Mouse (Mus musculus): Measurements from ENCODE around the gene Zfp988. TPM values are rescaled to one million over a fixed set of nuclear protein-coding genes. Genes with fewer than 3 reads are reported as not detected.
"Not testable (repeated sequence)": the region's sequence is repeated elsewhere in the genome, so short reads cannot be mapped to it uniquely, and the experiment has no call there.

Zfp988 gene
- polyA plus RNA-seq, 1 experiment from 2014 or later = 0.32 TPM

- H3K36me3 ChIP-seq (ENCODE audit: control insufficient read depth, insufficient read depth, low read length); H3K4me3 ChIP-seq (ENCODE audit: low read length); H3K27ac ChIP-seq (ENCODE audit: low read depth, low read length); H3K4me1 ChIP-seq (ENCODE audit: control insufficient read depth, insufficient read depth, low read length); ATAC-seq (ENCODE audit: low FRiP score, low TSS enrichment); H3K9ac ChIP-seq (ENCODE audit: low read depth, low read length); H3K4me2 ChIP-seq (replicated peaks; ENCODE audit: low read depth, low read length); H3K27me3 ChIP-seq (ENCODE audit: control insufficient read depth, insufficient read depth, low read length): not testable (repeated sequence)
- WGBS = 93% methylated on average over 18 of the region's 19 CpGs
- H3K9me3 ChIP-seq (ENCODE audit: control insufficient read depth, low read length) = peaks cover 39% of the 10 kb centered on the region
Measured at GRCm38 (mm10) chr4:147348906-147349686, 43.6 kb downstream of the Zfp988 start.

- WGBS = 88% methylated on average over 9 of the region's 9 CpGs
Measured at GRCm38 (mm10) chr4:147349687-147350415, 44.4 kb downstream of the Zfp988 start.

GRCm38 (mm10) chr4:147350541-147350940 lies 45.1 kb downstream of the Zfp988 start:
- peaks cover 37% of the 10 kb centered on the region for H3K9me3 ChIP-seq (ENCODE audit: control insufficient read depth, low read length)
- not testable (repeated sequence) for H3K36me3 ChIP-seq (ENCODE audit: control insufficient read depth, insufficient read depth, low read length); H3K4me3 ChIP-seq (ENCODE audit: low read length); H3K27me3 ChIP-seq (ENCODE audit: control insufficient read depth, insufficient read depth, low read length); ATAC-seq (ENCODE audit: low FRiP score, low TSS enrichment); H3K27ac ChIP-seq (ENCODE audit: low read depth, low read length); H3K9ac ChIP-seq (ENCODE audit: low read depth, low read length); H3K4me2 ChIP-seq (replicated peaks; ENCODE audit: low read depth, low read length); H3K4me1 ChIP-seq (ENCODE audit: control insufficient read depth, insufficient read depth, low read length)
- WGBS = 89% methylated on average over 2 of the region's 2 CpGs

More at GRCm38 (mm10) chr4:147349687-147350415, 44.4 kb downstream of the Zfp988 start:
- H3K9ac ChIP-seq (ENCODE audit: low read depth, low read length); ATAC-seq (ENCODE audit: low FRiP score, low TSS enrichment); H3K36me3 ChIP-seq (ENCODE audit: control insufficient read depth, insufficient read depth, low read length); H3K4me1 ChIP-seq (ENCODE audit: control insufficient read depth, insufficient read depth, low read length); H3K27ac ChIP-seq (ENCODE audit: low read depth, low read length); H3K27me3 ChIP-seq (ENCODE audit: control insufficient read depth, insufficient read depth, low read length); H3K4me2 ChIP-seq (replicated peaks; ENCODE audit: low read depth, low read length); H3K4me3 ChIP-seq (ENCODE audit: low read length): not testable (repeated sequence)
- H3K9me3 ChIP-seq (ENCODE audit: control insufficient read depth, low read length) = peaks cover 39% of the 10 kb centered on the region

GRCm38 (mm10) chr4:147351376-147351980 lies 46.0 kb downstream of the Zfp988 start:
- H3K27me3 ChIP-seq (ENCODE audit: control insufficient read depth, insufficient read depth, low read length); ATAC-seq (ENCODE audit: low FRiP score, low TSS enrichment); H3K9ac ChIP-seq (ENCODE audit: low read depth, low read length); H3K4me1 ChIP-seq (ENCODE audit: control insufficient read depth, insufficient read depth, low read length); H3K27ac ChIP-seq (ENCODE audit: low read depth, low read length); H3K4me3 ChIP-seq (ENCODE audit: low read length); H3K36me3 ChIP-seq (ENCODE audit: control insufficient read depth, insufficient read depth, low read length); H3K4me2 ChIP-seq (replicated peaks; ENCODE audit: low read depth, low read length): not testable (repeated sequence)
- 87% methylated on average over 9 of the region's 13 CpGs for WGBS
- peaks cover 33% of the 10 kb centered on the region for H3K9me3 ChIP-seq (ENCODE audit: control insufficient read depth, low read length)

GRCm38 (mm10) chr4:147353626-147354025 lies 48.2 kb downstream of the Zfp988 start:
- WGBS = 86% methylated on average over 4 of the region's 4 CpGs
- not testable (repeated sequence) for H3K4me3 ChIP-seq (ENCODE audit: low read length); H3K27ac ChIP-seq (ENCODE audit: low read depth, low read length); H3K9ac ChIP-seq (ENCODE audit: low read depth, low read length); H3K36me3 ChIP-seq (ENCODE audit: control insufficient read depth, insufficient read depth, low read length); H3K4me1 ChIP-seq (ENCODE audit: control insufficient read depth, insufficient read depth, low read length); H3K4me2 ChIP-seq (replicated peaks; ENCODE audit: low read depth, low read length); ATAC-seq (ENCODE audit: low FRiP score, low TSS enrichment); H3K27me3 ChIP-seq (ENCODE audit: control insufficient read depth, insufficient read depth, low read length)
- H3K9me3 ChIP-seq (ENCODE audit: control insufficient read depth, low read length) = peaks cover 26% of the 10 kb centered on the region

- H3K4me2 ChIP-seq (replicated peaks; ENCODE audit: low read depth, low read length); H3K9me3 ChIP-seq (ENCODE audit: control insufficient read depth, low read length); H3K27ac ChIP-seq (ENCODE audit: low read depth, low read length); H3K4me3 ChIP-seq (ENCODE audit: low read length); H3K4me1 ChIP-seq (ENCODE audit: control insufficient read depth, insufficient read depth, low read length); H3K36me3 ChIP-seq (ENCODE audit: control insufficient read depth, insufficient read depth, low read length); H3K27me3 ChIP-seq (ENCODE audit: control insufficient read depth, insufficient read depth, low read length); H3K9ac ChIP-seq (ENCODE audit: low read depth, low read length); ATAC-seq (ENCODE audit: low FRiP score, low TSS enrichment): not testable (repeated sequence)
- no CpG with 5 or more reads among the region's 3 CpGs for WGBS
Measured at GRCm38 (mm10) chr4:147356042-147356441, 50.6 kb downstream of the Zfp988 start.

GRCm38 (mm10) chr4:147357195-147357594 lies 51.7 kb downstream of the Zfp988 start:
- not testable (repeated sequence) for H3K4me1 ChIP-seq (ENCODE audit: control insufficient read depth, insufficient read depth, low read length); H3K9ac ChIP-seq (ENCODE audit: low read depth, low read length); H3K27me3 ChIP-seq (ENCODE audit: control insufficient read depth, insufficient read depth, low read length); H3K27ac ChIP-seq (ENCODE audit: low read depth, low read length); H3K4me2 ChIP-seq (replicated peaks; ENCODE audit: low read depth, low read length); H3K9me3 ChIP-seq (ENCODE audit: control insufficient read depth, low read length); H3K36me3 ChIP-seq (ENCODE audit: control insufficient read depth, insufficient read depth, low read length); H3K4me3 ChIP-seq (ENCODE audit: low read length); ATAC-seq (ENCODE audit: low FRiP score, low TSS enrichment)
- no CpG with 5 or more reads among the region's 2 CpGs for WGBS

GRCm38 (mm10) chr4:147361003-147361402 lies 55.5 kb downstream of the Zfp988 start, which contains the start of gene Zfp978:
Zfp978 (plus strand) TSS chr4:147361303.
- H3K27me3 ChIP-seq (ENCODE audit: control insufficient read depth, insufficient read depth, low read length); H3K4me2 ChIP-seq (replicated peaks; ENCODE audit: low read depth, low read length); ATAC-seq (ENCODE audit: low FRiP score, low TSS enrichment); H3K36me3 ChIP-seq (ENCODE audit: control insufficient read depth, insufficient read depth, low read length); H3K9me3 ChIP-seq (ENCODE audit: control insufficient read depth, low read length); H3K27ac ChIP-seq (ENCODE audit: low read depth, low read length); H3K4me3 ChIP-seq (ENCODE audit: low read length); H3K4me1 ChIP-seq (ENCODE audit: control insufficient read depth, insufficient read depth, low read length); H3K9ac ChIP-seq (ENCODE audit: low read depth, low read length): not testable (repeated sequence)
- WGBS = no CpG with 5 or more reads among the region's 6 CpGs

- not testable (repeated sequence) for ATAC-seq (ENCODE audit: low FRiP score, low TSS enrichment); H3K4me2 ChIP-seq (replicated peaks; ENCODE audit: low read depth, low read length); H3K9ac ChIP-seq (ENCODE audit: low read depth, low read length); H3K4me3 ChIP-seq (ENCODE audit: low read length); H3K9me3 ChIP-seq (ENCODE audit: control insufficient read depth, low read length); H3K27me3 ChIP-seq (ENCODE audit: control insufficient read depth, insufficient read depth, low read length); H3K27ac ChIP-seq (ENCODE audit: low read depth, low read length); H3K4me1 ChIP-seq (ENCODE audit: control insufficient read depth, insufficient read depth, low read length); H3K36me3 ChIP-seq (ENCODE audit: control insufficient read depth, insufficient read depth, low read length)
- WGBS = no CpG with 5 or more reads among the region's 1 CpGs
Measured at GRCm38 (mm10) chr4:147361872-147362271, 56.4 kb downstream of the Zfp988 start.
